Mouse (Mus musculus) gastrocnemius, postnatal 14 days (tissue): ENCODE results near the gene Zc3h7a. TPM values are rescaled to one million over a fixed set of nuclear protein-coding genes. Genes with fewer than 3 reads are reported as not detected.

Experiments used
- DNase-seq: peaks from one replicate; pipeline ENCODE4 v3.0.0; 2021; ENCODE audit warnings: mixed read lengths
- intact Hi-C: fragments of 180-260 bp; cut with DNase I; formaldehyde crosslinking; loops from one replicate; pipeline ENCODE4 v1.15.1; 2025; ENCODE audit warnings: low total_unique reads
- microRNA-seq, 2 experiments: library from miRNA; unstranded; fragments of <30 nt; microRNA quantifications; one replicate each; pipeline ENCODE4 v1.2.0; 2021
- total RNA-seq, 2 experiments: library from RNA; stranded (reverse); gene quantifications; 2 replicates each; pipeline ENCODE4 v1.2.3; 2021

The Zc3h7a gene
- total RNA-seq, 2 experiments from 2014 or later: 17.7 to 20.4 TPM

- intact Hi-C loops: no loop called here
- DNase-seq: no peak
Measured at GRCm38 (mm10) chr16:11090836-11091570, 85.2 kb downstream of the Zc3h7a start.

GRCm38 (mm10) chr16:11086856-11087588 is 89.2 kb downstream of the Zc3h7a start:
- intact Hi-C loops: no loop called here
- no peak for DNase-seq

Small RNA genes lying within 50 kb of the gene (microRNA-seq; reads per million reads assigned to microRNA genes)
- gene Gm23935: 6.1 to 19.0 reads per million in 2 experiments

Other genes with a start within 250 kb of the Zc3h7a start
- 10 to 100 TPM in 1 of 2 experiments, 1 to 10 TPM in 1; 7.6 to 10.9 TPM for gene Snn, start 115.4 kb downstream of the Zc3h7a start, total RNA-seq
- gene Litaf, start 110.2 kb downstream of the Zc3h7a start, total RNA-seq: 10 to 100 TPM; 17.0 to 19.2 TPM
- 1 to 10 TPM; 7.8 to 9.3 TPM for gene Txndc11, start 41.7 kb downstream of the Zc3h7a start, total RNA-seq
- gene Rsl1d1, start 26.9 kb upstream of the Zc3h7a start, total RNA-seq: 10 to 100 TPM; 51.2 to 61.8 TPM
- gene Gspt1, start 77.9 kb upstream of the Zc3h7a start, total RNA-seq: 10 to 100 TPM; 62.9 to 67.7 TPM
- not detected for gene Tnfrsf17, start 137.4 kb upstream of the Zc3h7a start, total RNA-seq
- 1 to 10 TPM; 8.4 to 9.5 TPM for gene Snx29, start 146.5 kb upstream of the Zc3h7a start, total RNA-seq